Comparison of ENCODE assay signal across 9 mouse cellular contexts in genomic region chr2:153434880-153435831, GRCm38 (mm10). TPM values are rescaled to one million over a fixed set of nuclear protein-coding genes. Genes with fewer than 3 reads are reported as not detected.
DNase-seq lines count a peak whose midpoint lies in the region; ATAC-seq and TF ChIP-seq lines count a peak whose summit lies in the region.
"Had no signal": no experiment of that assay in that cellular context is flagged by ENCODE, and none has a peak within 500 bp of the region (broad histone marks: within the 10 kb centered on the region; RNA-seq: fewer than 3 reads in every experiment).

No protein-coding gene starts in this region.

- DNase-seq in lung, embryonic 14.5 days, result no peak
- no peak for DNase-seq in lung, postnatal 25 days (ENCODE audit: low spot score)
- peak; percentile 83 for DNase-seq in kidney, adult 9 months
- no peak for DNase-seq in right cerebral cortex, postnatal 4 days
- DNase-seq in thymus, postnatal 25 days, result no peak
- DNase-seq in left cerebral cortex, adult 18-20 months (ENCODE audit: low spot score in 2 of 2), result no peak

- H3K27me3 ChIP-seq in lung, embryonic 14.5 days (ENCODE audit: insufficient read depth, low read length), result no peaks in the 10 kb centered on the region
- H3K27me3 ChIP-seq in embryonic facial prominence, embryonic 13.5 days, result no peaks in the 10 kb centered on the region
- H3K27me3 ChIP-seq in midbrain, embryonic 16.5 days (ENCODE audit: control insufficient read depth, insufficient read depth, low read depth, low read length), result no peaks in the 10 kb centered on the region

- no peaks in the 10 kb centered on the region for H3K9me3 ChIP-seq in lung, embryonic 14.5 days (ENCODE audit: low read depth, low read length)
- no peaks in the 10 kb centered on the region for H3K9me3 ChIP-seq in embryonic facial prominence, embryonic 13.5 days
- H3K9me3 ChIP-seq in midbrain, embryonic 16.5 days (replicated peaks; ENCODE audit: control insufficient read depth, low read length, poor library complexity, severe bottlenecking), result no peaks in the 10 kb centered on the region

- peak overlapping the region; percentile 77; the same call in 1 of the 2 replicates for H3K27ac ChIP-seq in lung, embryonic 14.5 days (ENCODE audit: low read depth)
- peak overlapping the region; percentile 80 for H3K27ac ChIP-seq in embryonic facial prominence, embryonic 13.5 days
- no peak overlapping the region for H3K27ac ChIP-seq in midbrain, embryonic 16.5 days (ENCODE audit: low read length)

- peaks cover 50% of the 10 kb centered on the region for H3K4me1 ChIP-seq in lung, embryonic 14.5 days (ENCODE audit: insufficient read depth)
- peaks cover 71% of the 10 kb centered on the region for H3K4me1 ChIP-seq in embryonic facial prominence, embryonic 13.5 days
- peaks cover 38% of the 10 kb centered on the region for H3K4me1 ChIP-seq in midbrain, embryonic 16.5 days (ENCODE audit: control insufficient read depth, insufficient read depth, low read length)

- 29% methylated on average over 9 of the region's 9 CpGs for WGBS in lung, embryonic 14.5 days
- 25% methylated on average over 9 of the region's 9 CpGs for WGBS in embryonic facial prominence, embryonic 13.5 days
- 16% methylated on average over 9 of the region's 9 CpGs for WGBS in midbrain, embryonic 16.5 days

- H3K9ac ChIP-seq in lung, embryonic 14.5 days, result no peak overlapping the region
- peak overlapping the region; percentile 45; the same call in 1 of the 2 replicates for H3K9ac ChIP-seq in embryonic facial prominence, embryonic 13.5 days
- H3K9ac ChIP-seq in midbrain, embryonic 16.5 days (ENCODE audit: low read depth, low read length), result 0 out of 2 replicates have a peak overlapping the region, but pooled peaks have one; percentile 25

- no peak overlapping the region for H3K4me3 ChIP-seq in lung, embryonic 14.5 days (ENCODE audit: low read depth, low read length)
- no peak overlapping the region for H3K4me3 ChIP-seq in embryonic facial prominence, embryonic 13.5 days
- no peak overlapping the region for H3K4me3 ChIP-seq in midbrain, embryonic 16.5 days (ENCODE audit: low read depth, low read length)

- peaks cover 44% of the 10 kb centered on the region for H3K36me3 ChIP-seq in lung, embryonic 14.5 days (ENCODE audit: insufficient read depth)
- peaks cover 52% of the 10 kb centered on the region for H3K36me3 ChIP-seq in embryonic facial prominence, embryonic 13.5 days
- peaks cover 8% of the 10 kb centered on the region for H3K36me3 ChIP-seq in midbrain, embryonic 16.5 days (ENCODE audit: control insufficient read depth, insufficient read depth, low read length)

- ATAC-seq in lung, embryonic 14.5 days (ENCODE audit: insufficient read depth), result no peak
- no peak for ATAC-seq in embryonic facial prominence, embryonic 13.5 days (ENCODE audit: insufficient number of reproducible peaks, insufficient read depth, low FRiP score, low TSS enrichment, low read depth)
- ATAC-seq in midbrain, embryonic 16.5 days, result no peak

- no peak overlapping the region for H3K4me2 ChIP-seq in lung, embryonic 14.5 days
- no peak overlapping the region for H3K4me2 ChIP-seq in embryonic facial prominence, embryonic 13.5 days
- no peak overlapping the region for H3K4me2 ChIP-seq in midbrain, embryonic 16.5 days (ENCODE audit: low read length)

- no peak for TF ChIP-seq CTCF in lung, embryonic 14.5 days (IDR thresholded peaks at IDR 0.05; ENCODE audit: low read depth)

RNA-seq across cellular contexts. Expression of gene 4930404H24Rik, which starts 57.4 kb away (rescaled TPM):
- polyA plus RNA-seq in lung, embryonic 14.5 days (2014; fragmentation: Nextera tagmentation; extraction: Ambion mirVana), result not detected in 2 replicates
- polyA plus RNA-seq in embryonic facial prominence, embryonic 13.5 days (2015; fragmentation: Nextera tagmentation; extraction: Ambion mirVana), result not detected in 2 replicates
- not detected in 2 replicates for polyA plus RNA-seq in midbrain, embryonic 16.5 days (2015; fragmentation: Nextera tagmentation; extraction: Ambion mirVana)
- total RNA-seq in left cerebral cortex, adult 18-20 months (2021), result 1 to 10 TPM in 1 of 2 experiments, not detected in 1; 1.3 TPM
- total RNA-seq: hematopoietic stem cell, adult 5-6 weeks had no signal
